Mouse (Mus musculus) ZHBTc4 (cell line): ENCODE data around the gene Acyp2.

ENCODE experiments used
- DNase-seq: peaks from one replicate; pipeline ENCODE4 v3.0.0-alpha.2; 2011; ENCODE audit warnings: low read depth, low spot score

The Acyp2 gene

DNA sequence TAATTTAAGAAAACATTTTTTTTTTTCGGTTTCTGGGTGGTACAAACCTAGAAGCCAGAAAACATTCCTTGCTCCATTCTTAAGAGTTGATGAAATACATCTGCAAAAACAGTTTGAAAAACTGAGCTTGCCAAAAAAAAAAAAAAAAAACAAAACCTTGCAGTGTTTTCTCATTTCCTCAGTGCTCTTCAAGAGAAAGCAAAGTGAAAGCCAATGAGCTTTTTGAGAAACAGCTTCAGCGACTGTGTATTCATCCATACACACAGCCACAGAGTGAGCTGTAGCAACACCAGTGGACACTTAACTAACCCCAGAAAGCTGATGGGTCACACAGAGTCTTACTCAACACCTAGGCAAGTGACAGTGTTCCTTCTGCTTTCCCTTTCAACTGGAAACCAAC is 69.4 kb downstream of the Acyp2 start:
- DNase-seq: no peak

DNA sequence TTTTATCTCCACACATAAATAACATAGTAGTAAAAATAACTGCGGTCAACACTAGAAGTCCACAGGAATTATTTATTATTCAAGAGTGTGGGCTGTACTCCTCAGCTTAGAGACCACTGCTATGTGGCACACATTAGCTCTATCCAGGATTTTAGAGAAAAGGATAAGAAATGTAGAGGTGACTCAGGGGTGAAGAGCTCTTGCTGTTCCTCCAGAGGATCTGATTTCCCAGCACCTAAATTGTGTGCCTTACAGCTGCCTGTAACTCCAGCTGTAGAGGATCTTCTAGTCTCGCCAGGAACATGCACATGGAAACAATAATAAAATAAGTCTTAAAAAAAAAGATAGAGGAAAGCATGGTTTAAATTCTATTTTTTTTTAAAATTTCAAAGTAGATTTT is 70.5 kb downstream of the Acyp2 start:
- no peak for DNase-seq

DNA sequence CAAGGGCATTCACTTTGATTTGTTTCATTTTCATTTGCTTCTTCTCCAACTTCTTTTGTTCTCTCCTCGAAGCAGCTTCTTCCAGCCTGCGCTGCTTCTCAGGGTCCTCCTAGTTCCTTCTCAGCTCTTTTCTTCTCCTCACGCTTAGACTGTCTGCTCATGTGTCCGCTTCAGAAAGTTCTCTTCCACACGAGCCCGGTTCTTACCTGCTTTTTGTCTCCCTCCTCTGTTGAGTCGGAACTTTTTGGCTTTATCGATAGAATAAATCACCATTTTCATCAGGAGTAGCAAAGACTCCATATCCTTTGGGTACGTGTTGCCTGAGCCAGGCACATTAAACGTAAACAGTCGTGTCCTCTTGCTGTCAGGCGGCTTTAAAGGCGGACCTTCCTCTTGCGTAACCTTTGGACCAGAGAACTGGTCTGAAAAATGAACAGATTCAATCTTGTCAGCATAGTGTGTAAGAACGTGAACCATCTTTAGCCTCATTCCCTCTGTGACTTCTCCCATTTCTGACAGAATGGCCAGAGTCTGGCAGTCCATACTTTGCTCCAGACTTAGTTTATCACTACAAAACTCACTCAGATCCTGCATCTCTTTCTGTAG is 76.5 kb downstream of the Acyp2 start:
- peak; percentile 7 for DNase-seq

DNA sequence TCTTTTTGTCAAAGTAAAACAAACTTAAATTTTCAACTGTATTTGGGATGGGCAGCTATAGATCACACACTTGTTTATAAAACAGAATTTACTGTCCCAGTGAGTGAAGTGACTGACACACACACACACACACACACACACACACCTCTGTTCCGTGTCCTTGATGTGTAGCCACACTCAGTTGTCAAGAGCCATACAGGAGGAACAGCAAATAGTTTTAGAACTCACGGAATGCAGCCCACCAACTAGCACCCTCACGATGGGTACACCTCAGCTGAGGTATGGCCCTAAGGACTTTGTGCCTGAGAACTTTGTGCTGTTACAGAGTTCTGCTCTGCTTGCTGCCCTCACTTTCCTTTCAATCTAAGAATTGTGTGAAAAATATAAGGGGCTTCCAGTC is 78.8 kb downstream of the Acyp2 start:
- no peak for DNase-seq

DNA sequence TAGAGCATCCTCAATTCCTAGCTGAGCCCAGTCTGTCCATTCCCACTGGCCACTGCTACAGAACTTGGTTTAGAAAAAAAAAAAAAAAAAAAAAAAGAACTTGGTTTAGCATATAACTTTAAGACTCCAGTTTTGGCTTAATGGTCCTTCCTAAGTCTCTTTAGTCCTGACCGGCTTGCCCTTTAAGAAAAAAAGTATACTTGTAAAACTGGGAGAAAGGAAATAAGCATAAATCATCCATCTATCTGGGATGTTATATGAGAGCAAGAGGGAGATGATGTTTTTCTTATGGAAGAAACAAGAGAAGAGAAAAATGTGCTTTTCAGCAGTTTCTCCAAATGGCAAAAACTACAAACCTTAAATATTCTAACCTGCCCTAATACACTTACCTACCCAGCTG is 89.2 kb downstream of the Acyp2 start:
- DNase-seq: no peak

DNA sequence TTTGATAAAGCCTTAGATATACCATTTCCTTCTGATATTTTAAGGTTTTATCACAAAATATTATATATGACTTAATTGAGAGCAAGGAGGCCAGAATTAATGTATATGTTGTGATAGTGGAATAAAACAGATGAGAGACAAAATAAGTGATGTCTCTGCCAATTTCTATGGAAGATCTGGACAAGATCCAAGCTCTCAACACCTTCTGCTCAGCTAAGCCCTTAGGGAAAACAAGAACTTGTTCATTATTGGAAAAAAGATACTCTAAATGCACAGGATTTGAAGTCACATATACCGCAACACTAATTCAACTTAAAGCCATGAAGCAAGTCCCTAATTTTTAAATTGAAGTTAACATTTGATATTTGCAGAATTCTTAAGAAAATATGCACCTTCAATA is 96.0 kb downstream of the Acyp2 start:
- no peak for DNase-seq

DNA sequence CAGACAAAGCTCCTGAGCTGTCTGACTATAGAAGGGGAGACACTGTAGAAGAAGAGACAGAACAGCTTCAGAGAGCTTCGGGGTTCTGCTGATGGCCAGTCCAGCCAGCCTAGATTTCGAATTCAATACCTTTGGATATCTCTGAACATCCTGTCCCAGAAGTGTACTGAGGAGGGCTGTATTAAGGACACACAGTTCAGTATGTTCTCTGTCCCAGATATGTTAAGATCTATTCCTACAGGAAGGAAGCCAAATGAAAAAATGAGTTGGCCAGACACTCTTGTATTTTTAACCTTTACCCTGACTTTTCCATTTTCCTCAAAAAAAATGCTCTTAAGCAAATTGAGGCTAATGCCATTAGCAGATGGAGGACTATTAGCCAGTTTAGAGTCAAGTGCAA is 132.3 kb downstream of the Acyp2 start:
- DNase-seq: no peak

DNA sequence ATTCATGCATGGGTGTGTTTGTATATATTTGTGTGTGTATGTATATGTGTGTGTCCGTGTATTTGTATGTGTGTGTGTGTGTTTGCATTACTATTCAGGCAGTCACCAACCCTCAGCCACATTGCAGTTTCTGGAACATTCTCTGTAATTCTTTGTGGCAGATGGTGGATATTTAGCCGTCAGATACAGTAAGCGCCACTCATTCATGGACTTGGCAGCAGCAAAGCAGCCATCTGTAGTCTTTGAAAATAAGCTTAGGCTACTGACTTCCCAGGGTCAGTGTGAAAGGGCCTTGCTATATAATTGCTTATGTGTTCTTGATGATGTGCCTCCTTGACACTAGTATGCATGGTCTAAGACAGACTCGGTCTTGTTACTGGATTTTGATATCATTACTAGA is 141.2 kb downstream of the Acyp2 start:
- DNase-seq: no peak

DNA sequence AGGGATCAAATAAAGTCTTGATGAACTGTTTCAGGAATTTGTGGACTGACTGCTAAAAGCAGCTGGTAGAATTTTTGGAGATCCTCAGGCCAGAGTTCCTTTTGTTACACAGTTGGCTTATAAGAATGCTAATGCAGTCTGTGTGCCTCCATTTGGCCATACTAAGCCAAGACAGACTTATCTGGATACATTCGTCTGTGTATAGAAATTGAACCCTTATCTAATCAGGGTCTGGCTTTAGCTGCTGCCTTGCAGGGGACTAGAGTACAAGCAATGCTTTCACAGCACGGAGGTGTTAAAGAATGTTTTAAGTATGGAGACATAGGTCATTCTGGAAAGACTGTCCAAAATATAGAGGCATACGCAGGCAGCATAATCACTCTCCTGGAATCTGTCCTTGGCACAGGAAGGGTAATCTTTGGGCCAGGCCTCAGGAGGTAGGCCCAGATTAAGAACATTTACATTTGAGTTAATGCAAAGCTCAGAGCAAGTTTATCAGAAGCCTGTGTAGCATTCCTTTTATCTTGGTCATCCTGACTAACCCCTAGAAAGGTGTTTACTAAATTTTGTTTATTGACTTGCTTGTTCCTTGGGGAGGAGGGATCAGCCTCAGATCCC is 150.5 kb downstream of the Acyp2 start:
- DNase-seq: peak; percentile 34

DNA sequence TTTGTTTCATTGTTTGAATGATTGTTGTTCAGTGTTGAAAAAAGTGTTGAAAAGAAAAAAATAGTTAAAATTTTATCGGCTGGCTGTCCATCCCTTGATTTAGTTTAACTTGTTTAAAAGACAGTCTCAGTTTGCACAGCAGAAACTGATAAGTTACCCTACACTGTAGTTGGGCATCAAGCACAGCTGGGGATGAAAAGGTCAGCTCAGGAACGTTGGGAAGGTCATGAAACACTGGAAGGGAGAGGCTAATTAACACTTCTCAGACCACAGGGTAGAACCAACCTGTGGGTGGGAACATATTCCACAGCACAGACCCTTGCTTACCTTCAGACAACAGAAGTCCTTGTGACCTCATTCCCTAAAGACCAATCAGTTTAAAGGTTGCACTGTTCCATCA is 152.2 kb downstream of the Acyp2 start:
- DNase-seq: peak; percentile 29

DNA sequence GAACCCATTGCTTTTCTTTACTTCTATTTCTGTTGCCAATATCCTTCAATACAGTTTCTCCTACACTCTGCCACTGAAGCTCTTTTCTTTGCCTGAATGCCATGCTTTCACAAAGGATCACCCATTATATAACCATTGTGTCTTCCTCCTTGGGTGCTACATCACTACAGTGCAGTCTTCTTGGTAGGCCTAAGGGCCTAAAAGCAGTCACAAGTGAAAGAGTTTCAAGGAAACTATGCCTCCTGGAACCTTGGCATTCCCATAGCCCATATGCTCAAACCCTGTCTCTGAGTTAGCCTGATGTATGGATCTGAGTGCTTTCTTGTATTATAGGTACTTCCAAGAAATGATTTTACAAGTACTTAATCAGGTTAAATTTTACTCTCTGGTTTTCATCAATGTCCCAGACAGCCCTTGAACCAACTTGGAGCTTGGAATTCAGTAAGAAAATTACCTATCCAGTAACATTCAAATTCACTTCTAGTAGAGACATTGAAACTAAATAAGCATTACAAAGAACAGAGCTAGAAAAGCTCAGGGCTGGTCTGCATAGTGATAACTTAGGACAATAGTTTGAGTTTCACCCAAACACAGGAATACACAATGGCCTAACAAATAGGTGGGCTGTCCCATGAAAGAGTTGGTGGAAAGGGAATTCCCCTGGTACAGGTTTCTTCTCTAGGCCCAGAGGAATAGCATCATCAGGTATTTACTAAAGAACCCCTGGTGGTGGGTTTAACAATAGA is 157.7 kb downstream of the Acyp2 start:
- DNase-seq: peak; percentile 96

DNA sequence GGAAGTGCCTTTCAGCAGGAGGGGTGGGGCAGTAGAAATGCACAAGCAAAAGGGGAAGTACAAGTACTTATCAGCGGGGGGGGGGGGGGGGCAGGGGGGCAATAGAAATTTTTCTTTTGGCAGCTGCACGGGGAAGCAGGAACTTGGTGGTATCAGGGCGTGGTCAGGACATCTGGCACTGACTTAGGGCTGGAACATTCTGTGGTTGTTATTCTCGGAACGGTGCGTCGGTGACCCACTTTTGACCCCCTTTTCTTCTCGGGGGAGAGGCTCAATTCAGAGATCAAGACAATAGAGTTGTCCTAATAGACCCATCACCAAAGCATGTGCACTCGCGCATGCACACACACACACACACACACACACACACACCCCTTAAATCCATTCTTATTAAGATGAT is 161.2 kb downstream of the Acyp2 start:
- peak; percentile 61 for DNase-seq

DNA sequence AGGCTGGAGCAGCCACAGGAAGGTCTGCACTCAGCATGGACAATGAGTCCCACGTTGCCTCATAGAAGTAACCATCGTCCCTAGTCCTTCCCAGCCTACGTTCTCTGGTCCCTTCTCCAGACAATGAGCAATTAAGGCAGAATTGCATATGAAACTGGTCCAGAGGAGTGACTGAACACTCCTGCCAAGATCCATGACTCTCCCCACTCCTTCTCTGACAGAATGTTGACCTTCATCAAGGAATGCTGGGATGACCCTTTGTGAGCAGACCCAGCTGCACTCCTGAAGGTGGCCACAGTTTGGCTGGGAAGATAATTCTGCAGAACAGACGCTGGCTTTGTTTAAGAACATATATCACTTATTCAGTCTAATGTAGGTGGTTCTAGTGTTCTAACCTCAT is 166.1 kb downstream of the Acyp2 start:
- DNase-seq: peak; percentile 72

DNA sequence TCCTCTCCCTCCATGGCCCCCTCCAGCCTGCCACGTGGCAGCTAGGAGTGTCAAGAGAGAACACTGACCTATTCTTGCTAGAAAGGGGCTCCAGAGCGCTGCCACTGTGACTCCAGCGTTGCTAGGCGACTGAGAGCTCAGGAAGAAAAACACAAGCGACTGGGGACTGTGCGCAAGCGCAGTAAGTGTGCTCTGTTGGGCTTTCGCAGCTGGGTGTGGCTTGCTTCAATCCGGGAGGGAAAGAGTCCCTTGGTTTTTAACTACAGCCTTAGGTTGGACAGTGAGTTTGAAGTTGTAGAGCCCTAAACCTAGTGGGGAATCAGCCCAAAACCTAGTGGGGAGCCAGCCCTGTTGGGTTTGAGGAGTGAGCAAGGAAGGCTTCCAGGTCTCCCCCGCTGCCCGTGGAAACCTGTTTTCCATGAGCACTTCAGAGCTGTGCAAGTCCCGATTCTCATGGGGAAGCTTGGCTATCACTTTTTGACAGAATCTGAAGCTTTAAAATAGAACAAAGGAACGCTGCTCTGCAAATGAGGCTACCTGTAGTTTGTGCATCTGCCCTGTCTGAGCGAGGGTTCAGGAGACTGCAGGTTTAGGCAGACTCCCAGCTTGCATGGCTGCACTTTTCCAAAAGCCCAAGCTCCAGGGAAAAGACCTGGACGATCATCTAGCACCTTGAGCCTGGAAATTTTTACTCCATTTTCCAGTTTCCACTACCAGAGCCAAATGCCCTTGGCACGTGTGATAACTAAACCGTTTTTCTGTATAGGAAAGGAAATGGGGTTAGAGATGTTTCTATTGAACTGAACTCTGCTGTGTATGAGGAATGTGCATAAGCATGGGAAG is 177.4 kb downstream of the Acyp2 start, which contains the start of gene 4930505A04Rik:
Gene 4930505A04Rik, minus strand, starts transcription at position 77 of the 843 bp plus-strand sequence.
- DNase-seq: peak; percentile 98

DNA sequence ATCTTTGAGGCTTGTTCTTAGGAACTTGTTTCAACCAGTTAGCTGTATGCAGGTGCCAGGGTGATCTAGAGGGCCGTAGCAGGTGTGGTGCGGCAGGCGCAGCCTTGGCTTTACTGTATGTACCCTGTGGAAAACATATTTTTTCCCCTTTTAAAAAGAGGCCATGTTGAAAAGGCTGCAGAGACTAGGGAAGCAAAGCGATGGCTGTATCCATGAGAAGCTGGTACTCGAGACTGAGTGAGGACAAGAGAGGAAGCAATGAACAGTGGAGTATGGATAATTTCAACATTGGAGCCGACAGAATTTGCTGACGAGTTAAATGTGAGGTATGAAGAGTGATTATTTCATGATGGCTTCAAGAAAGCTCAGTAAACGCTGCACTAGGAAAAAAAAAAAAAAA is 178.2 kb downstream of the Acyp2 start:
- DNase-seq: no peak
